Mouse (Mus musculus) stomach, postnatal 0 days (tissue): ENCODE results near the gene Gstp1.

Source experiments
- CTCF ChIP-seq: IDR thresholded peaks from 2 replicates; pipeline ENCODE4 v1.5.1; 2016; ENCODE audit warnings: antibody characterized with exemption, low read depth, mild to moderate bottlenecking, moderate library complexity
- EP300 ChIP-seq: optimal IDR thresholded peaks from 2 replicates; pipeline ENCODE3; 2016; ENCODE audit warnings: antibody characterized with exemption

DNA sequence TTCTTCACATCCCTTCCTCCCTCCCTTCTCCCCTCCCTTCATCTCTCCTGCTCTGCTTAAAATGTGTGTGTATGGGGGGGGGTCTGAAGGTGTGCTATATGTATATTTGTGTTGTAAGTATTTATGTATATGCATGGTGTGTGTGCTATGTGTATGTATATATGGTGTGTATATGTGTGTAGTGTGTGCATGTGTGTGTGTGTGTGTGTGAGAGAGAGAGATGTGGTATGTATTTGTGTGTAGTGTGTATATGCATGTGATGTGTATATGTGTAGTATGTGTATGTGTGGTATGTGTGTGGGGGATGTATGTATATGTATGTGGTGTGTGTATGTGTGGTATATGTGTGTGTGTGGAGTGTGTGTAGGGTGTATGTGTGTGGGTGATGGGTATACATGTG is 29.1 kb upstream of the Gstp1 start:
- TF ChIP-seq CTCF (no peak), EP300 (no peak)
